Mouse (Mus musculus) mesoderm, embryonic 11.5 days (tissue): ENCODE measurements around the gene 1600014C23Rik.
A peak's percentile ranks its signal among the peaks of the same experiment; 100 is the strongest.

Experiments used
- DNase-seq: peaks from one replicate; pipeline ENCODE4 v3.0.0-alpha.2; 2012; ENCODE audit warnings: low read depth, low spot score

1600014C23Rik gene

DNA sequence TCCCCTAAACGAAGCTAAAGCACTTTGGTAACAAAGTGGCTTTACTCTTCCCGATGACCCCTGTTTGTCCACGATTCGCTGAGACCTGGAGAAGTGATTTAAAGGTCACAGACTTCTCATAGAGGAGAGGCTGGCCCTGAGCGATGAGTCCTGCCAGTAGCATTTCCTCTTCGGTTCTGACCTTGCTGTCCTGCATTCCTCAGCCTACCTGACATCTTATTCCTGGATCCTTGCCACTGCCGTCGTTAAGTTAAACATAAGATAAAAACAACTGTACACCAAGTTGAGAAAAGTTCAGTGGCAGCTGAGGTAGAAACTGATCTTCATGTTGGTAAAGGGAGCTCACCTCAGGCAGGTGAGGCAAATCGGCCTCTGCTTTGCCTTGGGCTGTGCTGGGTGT, 44.5 kb downstream of the 1600014C23Rik start:
- DNase-seq, result no peak

DNA sequence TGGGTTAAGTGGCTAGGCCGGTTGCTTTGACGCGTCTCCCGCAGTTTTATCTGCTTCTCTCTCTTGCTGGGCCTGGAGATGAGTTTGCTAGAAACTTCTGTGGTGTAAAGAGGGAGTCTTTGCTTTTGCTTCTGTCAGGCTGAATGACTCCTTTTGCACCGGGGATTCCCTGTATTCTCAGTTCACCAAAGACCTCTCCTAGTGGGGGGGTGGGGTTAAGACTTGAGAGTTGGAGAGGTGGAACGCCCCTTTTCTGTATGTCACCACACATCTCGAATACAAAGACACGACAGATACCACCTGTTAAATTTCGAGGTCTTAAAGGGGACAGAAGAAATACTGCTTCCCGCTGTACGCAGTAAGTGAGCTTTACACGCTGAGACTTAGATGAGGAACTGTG, 46.9 kb downstream of the 1600014C23Rik start, which contains the start of gene Tmem63b:
TSS of gene Tmem63b (minus strand) at position 190 of the 400 bp plus-strand sequence.
- DNase-seq, result peak; percentile 30

DNA sequence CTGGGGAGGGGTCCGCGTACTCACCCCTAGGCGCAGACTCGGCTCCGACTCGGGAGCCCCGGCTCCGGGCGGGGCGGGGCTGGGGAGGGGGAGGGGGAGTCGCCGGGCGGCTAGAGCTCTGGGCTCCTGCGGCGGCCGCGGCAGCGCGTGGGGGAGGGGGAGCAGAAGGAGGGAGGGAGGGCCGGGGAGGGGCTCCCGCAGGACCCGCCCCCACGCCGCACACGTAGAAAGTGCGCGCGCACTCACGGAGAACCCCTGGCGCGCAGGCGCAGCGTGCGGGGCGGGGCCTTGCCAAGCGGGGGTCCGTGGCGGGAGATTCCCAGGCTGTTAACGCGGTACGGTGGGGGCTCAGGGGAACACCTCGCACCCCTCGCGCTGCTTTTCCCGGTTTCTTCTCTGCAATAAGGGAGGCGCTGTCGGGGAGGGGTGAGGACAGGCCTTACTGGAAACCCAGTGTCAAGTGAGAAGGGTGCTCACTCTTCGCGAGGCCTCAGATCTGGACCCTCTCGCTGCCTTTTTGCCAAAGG, 47.5 kb downstream of the 1600014C23Rik start, which contains the start of gene Mrpl14:
TSS of gene Mrpl14 (plus strand) at position 230 of the 527 bp plus-strand sequence.
- peak; percentile 96 for DNase-seq

DNA sequence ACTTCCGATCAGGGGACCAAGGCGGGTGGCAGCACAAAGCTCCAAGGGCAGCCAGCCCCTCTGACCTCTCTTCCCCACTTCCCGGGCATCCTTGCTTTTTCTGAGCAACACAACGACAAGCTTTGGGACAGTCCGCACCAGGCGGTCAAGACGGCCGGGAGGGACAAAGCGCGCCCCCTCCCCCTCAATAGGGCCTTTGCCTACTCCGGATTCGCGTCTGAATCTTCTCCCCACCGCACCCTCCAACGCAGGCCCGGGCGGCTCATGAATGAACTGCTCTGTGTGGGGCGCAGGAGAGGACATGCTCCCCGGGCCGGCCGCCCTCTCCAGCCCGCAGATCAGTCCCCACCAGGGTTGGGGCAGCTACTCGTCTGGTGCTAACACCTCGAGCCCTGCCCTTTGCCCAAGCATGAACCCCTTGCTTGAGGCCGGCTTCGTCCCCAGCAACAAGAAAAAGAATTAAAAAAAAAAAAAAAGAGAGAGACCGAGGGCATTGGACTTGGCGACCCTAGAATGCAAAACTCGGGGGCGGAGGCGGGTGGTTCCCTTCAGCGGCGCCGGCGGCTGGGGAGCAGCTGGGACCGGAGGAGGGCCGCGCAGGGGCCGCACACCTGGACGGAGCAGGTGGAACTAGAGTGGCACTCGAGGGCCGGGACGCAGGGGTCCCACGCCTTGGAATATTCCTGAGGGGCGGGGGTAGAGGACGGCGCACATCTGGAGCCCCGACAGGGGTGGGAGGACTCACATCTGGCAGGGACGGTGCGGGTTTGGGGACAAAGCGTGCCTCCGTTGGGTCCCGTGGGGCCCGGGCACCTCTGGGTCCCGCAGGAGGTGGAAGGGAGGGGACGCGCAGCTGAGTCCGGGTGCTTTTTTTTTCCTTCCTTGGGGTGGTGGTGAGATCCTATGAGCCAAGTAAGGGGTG, 48.2 kb downstream of the 1600014C23Rik start:
- DNase-seq, result peak; percentile 46

DNA sequence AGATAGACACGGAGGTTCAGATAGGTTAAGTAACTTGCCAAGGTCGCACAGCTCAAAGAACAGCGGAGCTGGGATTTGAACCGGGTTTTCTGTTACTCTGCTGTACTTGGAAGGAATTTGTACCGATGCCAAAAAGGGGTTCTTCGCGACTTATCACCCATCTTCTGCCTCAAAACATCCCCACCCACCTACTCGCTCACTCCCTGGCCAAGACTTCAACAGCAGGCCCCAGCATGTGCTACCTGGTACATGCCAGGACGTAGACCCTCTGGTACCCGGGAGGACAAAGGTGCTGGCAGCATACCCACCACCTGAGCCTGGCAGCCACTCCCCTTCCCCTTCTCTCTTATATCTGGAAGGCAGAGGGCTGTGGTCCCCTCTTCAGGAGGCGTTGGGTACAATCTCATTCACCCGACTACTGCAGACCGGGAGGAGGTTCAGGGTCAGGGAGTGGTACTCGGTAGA, 48.9 kb downstream of the 1600014C23Rik start:
- no peak for DNase-seq
